Mouse (Mus musculus) thymus, postnatal 10 days (tissue): Measurements from ENCODE around the gene Nup62.

ENCODE experiments used
- DNase-seq, 2 experiments: peaks; one replicate each; pipeline ENCODE4 v3.0.0; 2021; ENCODE audit warnings: low spot score in 2 of 2

Gene Nup62

DNA sequence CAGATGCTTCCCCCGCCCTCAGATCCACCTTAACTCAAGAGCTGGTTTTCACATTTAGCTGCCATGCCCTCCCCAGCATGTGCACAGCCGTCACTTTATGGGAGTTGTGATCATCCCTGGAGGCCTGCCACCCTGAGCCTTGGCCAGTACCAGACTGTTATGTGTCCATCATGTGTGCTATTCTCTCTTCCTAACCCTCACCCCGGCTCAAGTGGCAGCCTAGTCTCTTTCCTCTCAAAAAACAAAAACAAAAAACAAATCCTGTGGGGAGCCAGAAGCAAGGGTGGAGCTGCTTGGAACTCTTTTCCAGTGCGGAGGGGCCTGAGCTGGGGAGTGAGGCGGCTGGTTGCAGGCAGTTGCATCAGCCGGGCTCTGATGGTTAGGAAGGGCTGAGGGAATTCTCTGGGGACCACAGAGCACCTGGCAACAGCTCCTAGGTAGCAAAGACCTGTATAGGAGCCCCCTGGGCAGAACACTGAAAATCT lies 2.9 kb downstream of the Nup62 start:
- no peak for DNase-seq

DNA sequence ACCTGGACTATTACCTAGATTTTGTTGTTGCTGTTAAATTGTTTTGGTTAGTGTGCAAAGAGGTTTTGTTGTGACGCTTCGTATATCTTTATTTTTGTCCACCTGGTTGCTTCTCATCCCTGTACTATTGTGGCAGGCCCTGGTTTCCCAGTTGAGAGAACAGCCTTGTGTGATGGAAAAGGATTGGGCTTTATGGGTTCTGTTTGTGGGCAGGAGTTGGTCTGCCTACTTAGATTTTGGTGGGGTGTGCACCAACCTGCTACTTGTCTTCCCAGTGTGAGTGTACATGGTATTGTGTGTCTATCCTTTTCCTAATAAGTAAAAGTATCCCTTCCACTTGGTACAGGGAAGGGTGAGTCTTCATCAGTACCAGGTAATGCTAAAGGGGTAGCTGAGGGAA lies 3.5 kb downstream of the Nup62 start:
- DNase-seq, result no peak

DNA sequence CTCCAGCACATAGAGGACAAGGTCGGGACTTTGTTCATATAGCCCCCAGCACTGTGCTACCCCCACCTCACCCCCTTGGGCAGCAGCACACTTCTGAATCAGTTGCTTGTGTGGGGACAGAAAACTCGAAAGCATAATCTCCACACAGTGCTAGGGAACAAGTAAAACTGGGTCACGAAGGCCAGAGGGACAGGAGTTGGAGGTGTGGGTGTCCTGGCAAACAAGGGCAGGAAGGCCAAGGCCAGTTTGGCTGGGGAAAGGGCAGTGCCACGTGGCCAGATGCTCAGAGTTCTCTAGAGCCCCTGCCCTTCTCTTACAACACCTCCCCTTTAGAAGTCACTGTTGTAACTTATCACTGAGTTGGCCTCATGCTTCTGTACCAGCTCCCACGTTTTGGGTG lies 4.0 kb downstream of the Nup62 start:
- no peak for DNase-seq

DNA sequence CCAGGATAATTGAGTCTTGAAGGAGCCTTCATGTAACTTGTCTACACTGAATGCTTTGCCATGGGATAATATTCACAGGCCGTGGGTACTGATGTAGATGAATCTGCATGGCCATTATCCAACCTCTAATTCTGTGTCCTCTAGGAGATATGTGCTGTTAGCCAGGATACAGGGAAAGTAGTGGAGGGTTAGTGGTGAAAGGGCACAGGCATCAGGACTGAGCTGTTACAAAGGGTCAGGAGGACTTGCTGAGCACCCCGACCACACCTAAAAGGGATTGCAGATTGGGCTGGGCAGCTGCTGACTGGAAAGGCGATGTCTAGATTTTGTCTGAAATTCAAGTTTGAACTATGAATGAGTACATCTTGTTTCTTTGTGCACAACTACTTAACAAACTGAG lies 4.6 kb downstream of the Nup62 start:
- DNase-seq, result no peak

DNA sequence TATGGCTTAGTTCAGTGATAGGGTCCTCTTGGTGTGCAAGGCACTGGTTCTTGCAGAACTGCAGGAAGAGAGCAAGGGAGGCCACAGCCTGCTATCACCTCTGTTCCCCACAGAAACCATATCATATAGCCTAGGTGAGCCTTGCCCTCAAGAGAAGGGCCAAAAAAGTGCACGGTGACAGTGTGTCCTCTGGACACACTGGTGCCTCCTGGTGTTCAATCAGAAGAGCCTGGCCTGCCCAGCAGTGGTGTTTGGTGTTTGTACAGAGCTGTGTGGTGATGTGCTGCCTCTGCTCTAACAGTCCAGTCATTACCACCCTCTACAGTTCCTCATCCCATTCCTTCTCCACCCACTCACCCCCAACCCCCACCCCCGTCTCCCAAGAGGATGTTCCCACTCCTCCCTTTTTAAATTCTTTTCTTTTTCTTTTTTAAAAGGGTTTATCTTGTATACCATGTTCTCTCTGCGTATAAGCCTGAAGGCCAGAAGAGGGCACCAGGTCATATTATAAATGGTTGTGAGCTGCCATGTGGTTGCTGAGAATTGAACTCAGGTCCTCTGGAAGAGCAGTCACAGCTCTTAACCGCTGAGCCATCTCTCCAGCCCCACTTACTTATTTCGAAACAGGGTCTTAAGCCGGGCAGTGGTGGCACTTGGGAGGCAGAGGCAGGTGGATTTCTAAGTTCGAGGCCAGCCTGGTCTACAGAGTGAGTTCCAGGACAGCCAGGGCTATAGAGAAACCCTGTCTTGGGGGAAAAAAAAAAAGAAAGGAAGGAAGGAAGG lies 6.0 kb downstream of the Nup62 start:
- DNase-seq, result no peak

DNA sequence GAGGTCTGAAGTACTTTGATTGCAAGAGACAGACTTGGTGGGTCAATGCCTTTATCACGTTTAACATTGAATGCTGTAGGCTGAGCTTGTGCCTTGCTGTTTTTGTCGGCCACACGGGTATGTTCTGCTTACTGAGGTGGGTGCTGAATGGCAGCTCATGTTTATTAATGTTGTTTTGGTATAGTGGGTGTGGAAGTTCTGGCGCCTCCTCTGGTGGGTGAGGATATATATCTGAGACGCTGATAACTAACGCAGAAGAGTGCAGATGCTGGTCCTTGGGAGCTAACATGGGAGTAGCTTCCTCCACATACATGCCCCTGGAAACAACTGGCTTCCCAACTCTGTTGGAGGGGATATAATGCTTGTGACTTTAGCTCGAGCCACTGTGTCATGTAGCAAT lies 7.5 kb downstream of the Nup62 start:
- no peak for DNase-seq

DNA sequence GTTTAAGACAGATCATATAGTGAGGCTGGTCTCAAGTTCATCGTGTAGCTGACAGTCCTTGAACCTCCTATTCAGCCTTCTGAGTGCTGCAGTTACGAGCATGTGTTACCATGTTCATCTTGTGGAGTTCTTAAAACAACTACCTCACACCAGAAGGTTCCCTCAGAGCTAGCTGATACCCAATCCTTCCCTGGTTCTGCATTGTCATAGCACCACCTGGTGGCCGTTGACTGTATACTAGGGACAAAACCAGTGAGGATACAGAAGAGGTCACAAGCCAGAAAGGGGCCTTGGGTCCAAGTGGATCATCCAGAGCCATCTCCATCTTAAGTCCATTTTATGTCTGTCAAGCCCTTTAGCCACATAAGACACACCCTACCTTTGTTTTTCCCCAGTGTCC lies 9.0 kb downstream of the Nup62 start:
- peak; percentile 62 to 86 for DNase-seq

DNA sequence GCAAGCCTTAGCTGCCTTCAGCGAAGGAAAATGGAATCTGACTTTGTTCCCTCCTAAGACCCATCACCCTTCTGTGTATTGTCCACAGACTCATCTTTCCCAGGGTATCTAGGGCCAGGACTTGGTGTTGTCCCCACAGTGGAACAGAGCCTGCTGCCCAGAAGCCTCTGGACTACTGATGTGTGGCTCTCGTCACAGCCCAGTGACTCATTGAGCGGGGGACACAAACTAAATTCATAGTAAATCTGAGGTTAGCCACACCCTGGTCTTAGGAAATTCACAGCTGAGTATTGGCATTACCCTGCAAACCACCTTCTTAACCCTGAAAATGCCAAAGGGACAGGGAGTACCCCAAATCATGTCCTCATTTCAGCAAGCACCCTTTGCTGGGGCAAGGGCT lies 10.9 kb downstream of the Nup62 start:
- no peak for DNase-seq

DNA sequence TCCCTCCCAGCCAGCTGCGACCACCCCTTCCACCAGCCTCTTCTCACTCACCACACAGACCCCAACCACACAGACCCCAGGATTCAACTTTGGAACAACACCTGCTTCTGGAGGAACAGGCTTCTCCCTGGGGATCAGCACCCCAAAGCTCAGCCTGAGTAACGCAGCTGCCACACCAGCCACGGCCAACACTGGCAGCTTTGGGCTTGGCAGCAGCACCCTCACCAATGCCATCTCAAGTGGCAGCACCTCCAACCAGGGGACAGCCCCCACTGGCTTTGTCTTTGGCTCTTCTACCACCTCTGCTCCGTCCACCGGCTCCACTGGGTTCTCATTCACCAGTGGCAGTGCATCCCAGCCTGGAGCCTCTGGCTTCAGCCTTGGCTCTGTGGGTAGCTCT lies 12.8 kb downstream of the Nup62 start:
- DNase-seq, result no peak

DNA sequence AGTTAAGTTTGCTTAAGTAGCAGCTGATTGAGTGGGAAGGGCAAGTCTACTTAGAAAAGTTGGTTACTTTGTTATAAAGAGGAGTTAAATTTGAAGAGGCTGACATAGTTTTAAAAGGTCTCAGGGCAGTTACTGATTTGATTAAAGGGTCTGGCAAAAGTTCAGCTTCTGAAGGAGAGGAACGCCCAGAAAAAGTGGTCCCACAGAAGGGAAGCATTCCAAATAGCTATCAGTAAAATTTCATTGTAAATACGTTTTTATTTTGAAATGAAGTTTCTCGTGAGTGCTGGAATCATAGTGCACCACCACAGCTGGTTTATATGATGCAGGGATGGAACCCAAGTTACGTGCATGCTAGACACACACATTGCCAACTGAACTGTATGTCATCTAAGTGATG lies 16.9 kb downstream of the Nup62 start:
- no peak for DNase-seq

DNA sequence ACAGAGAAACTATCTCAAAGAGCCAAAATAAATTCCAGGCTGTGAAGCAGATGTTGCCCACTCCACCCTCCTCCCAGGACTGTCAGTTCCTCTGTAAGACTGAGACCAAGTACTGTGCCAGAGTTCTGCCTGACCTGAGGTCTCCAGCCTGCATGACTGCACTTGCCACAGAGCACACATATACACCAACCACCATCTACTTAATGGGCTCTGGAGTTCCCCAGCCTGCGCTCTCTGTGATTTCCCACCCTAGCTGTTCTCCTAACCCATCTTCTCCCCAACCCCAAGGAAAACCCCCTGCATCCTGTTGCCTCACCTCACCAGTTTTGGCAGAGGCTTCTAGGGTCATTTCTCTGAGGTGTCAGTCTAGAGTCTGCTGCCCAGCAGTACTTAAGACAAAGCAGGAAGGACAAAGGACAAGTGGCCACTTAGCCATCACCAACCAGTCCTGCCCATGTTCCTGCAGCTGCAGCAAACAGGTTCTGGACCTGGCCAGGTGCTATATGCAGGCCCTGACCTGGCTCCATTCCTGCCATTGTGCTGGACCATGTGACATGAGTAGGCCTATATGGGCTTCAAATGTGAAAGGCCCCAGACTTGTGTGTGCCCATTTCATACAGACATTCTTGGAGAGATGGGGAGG lies 19.6 kb downstream of the Nup62 start:
- DNase-seq, result no peak

DNA sequence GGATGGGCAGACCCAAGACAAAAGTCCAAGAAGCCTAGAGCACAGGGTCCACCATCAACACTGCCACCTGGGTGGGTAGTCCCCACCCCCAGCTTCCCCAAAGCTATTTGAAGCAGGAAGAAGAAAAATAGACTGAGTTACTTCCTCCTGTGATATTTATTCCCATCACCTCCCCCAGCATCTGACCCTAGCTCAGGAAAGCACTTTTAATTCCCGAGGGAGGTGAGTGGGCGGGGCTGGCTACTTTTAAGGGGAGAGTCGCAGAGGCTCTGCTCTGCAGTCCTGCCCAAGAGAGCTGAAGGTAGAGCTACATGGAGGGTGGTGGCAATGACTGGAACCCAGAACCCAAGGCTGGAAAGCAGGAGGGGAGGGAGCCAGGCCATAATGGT lies 20.1 kb downstream of the Nup62 start:
- DNase-seq, result no peak

DNA sequence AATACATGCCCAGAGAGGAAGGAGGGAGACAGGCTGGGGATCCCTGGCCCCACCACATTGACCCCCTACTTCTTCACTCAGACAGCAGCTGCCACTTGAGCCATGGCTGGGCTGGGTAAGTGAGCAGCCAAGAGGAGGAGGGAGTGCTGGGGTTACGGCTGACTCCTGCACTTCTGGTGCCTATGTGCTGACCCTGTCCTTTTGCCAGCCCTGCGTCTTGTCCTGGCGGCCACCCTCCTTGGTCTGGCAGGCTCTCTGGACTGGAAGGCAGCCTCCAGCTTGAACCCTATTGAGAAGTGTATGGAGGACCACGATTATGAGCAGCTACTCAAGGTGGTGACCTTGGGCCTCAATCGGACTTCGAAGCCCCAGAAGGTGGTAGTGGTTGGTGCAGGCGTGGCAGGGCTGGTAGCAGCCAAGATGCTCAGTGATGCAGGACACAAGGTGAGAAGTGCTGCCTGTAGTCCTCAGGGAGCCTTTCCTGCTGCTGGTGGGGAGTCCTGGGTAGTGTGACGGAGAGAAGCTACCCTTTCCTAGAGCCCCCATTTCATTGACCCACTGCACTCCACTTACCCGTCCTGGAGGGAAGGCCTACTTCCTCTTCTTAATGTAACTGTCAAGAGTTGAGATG lies 20.6 kb downstream of the Nup62 start:
- DNase-seq, result no peak

DNA sequence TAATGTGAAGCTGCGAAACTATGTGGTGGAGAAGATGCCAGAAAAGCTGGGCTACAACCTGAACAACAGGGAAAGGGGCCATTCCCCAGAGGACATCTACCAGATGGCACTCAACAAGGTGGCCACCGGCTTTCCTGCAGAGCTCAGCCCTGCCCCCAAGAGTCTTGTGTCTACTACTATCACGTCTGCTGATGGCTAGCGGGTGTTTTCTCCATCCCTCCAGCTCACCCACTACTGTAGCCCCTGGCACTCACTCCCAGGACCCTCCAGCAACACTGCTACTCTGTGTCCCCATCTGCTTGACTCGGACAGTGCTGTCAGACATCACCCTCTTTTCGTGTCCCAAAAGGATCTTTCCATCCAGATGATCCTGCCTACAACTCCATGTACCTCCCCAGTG lies 22.2 kb downstream of the Nup62 start:
- no peak for DNase-seq

DNA sequence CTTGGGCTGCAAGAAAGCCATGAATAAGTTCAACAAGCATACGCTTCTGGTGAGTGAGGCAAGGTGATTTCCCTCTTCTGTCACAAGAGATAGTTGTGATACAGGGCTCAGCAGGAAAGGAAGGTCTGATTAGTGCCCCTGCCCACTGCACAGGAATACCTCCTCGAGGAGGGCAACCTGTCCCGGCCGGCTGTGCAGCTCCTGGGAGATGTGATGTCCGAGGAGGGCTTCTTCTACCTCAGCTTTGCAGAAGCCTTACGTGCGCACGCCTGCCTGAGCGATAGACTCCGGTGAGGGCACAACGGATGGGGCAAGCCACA lies 23.2 kb downstream of the Nup62 start:
- no peak for DNase-seq

DNA sequence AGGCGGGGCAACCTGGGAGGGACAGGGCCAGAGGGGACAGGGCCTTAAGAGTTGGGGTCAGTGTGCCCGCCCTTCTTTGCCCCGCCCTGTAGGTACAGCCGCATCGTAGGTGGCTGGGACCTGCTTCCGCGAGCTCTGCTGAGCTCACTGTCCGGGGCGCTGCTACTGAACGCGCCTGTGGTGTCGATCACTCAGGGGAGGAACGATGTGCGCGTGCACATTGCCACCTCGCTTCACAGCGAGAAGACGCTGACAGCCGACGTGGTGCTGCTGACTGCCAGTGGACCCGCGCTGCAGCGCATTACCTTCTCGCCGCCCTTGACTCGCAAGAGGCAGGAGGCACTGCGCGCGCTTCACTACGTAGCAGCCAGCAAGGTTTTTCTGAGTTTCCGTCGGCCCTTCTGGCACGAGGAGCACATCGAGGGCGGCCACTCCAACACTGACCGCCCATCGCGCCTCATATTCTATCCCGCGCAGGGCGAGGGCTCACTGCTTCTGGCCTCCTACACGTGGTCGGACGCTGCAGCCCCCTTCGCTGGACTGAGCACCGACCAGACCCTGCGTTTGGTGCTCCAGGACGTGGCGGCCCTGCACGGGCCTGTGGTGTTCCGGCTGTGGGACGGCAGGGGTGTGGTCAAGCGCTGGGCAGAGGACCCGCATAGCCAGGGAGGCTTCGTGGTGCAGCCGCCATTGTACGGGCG lies 23.8 kb downstream of the Nup62 start:
- peak in 1 of 2 experiments; percentile 46 for DNase-seq

DNA sequence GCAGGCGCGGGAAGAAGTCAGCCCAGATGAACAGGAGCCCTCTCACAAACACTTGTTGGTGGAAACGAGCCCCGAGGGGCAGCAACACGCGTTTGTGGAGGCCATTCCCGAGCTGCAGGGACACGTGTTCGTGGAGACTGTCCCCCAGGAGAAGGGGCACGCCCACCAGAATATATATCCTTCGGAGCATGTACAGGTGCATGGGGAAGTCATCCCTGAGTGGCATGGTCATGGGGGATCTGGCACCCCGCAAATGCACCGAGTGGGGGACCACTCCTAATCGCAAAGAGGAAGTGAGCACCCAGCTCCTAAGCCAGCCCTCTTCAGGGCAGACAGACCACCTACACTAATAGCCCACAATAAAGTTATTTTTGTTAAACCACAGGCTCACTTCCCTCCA lies 24.5 kb downstream of the Nup62 start:
- DNase-seq, result no peak

DNA sequence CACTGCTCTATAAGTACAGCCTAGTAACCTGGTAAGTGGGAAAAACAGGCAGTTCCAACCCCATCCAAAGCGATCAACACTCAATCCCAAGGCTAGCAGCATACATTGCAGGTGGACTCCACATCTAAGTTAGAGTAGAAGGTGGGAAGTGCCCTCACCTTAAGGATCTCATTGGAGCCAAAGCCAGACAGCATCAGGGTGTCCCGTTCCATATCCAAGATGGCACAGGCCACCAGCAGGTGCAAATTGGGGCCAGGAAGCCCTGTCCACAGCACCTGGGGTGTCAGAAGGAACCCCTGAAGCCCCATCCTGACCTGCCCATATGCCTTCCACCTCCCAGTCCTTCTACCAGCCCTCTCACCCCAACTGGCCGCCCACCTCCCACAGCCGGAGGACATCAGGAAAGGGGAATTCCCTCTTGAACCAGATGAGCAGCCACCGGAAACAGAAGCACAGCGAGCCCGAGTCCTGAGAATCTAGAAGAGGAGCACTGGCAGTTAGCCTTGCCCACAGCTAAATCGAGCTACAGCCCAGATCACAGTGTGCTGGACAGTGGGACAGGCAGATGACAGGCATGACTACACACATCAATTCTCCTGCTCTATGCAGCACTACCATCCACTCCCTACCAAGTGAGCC lies 26.1 kb downstream of the Nup62 start:
- no peak for DNase-seq

DNA sequence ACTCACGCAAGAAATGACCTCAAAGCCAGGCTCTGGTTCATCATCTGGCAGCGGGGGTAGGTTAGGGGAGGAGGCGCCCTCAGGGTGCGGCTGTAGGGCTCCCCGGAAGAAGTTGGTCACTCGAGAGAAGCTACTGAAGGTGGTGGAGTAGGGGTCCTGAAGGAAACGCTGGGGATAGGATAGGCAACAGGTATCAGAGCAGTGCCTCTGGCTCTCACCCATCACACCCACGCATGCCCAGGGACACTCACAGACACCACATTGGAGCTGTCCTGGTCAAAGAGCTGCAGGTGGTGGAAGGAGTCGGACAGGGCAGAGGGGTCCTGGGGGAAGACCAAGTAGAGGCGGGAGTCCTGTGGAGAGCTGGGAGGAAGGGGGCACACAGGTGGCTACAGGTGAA lies 29.1 kb downstream of the Nup62 start:
- DNase-seq, result no peak

DNA sequence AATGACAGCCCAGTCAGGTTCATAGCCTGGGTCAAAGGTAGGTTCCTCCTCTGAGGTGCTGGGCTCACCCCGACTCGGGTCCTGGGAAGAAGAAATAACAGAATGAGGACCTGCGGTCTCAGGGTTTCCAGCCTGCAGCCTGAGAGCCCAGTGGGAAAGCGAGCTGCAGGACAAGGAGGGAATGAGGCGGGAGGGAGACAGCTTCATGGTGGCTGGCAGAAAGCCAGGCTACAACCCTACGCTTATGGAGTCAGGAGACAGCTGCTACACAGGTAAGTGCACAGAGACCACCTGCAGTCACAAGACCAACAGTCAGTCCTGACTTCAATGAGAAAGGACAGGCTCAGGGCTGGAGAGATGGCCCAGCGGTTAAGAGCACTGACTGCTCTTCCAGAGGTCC lies 30.9 kb downstream of the Nup62 start:
- no peak for DNase-seq

DNA sequence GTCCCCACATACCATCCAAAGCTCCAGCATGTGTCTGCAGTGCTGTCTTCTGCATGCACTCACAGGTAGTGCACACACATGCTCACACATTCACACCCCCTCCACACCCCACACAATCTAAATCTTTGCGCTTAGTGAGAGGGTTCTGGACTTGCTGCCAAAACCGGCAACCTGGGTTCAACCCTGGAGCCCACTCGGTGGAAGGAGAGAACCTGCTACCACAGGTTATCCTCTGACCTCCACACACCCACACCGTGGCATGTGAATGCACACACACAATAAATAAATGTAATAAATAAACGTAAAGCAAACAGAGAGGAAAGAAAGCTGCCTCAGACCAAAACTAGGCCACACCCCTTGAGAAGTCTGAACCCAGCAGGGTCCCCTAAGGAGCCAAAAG lies 31.9 kb downstream of the Nup62 start:
- no peak for DNase-seq
